Mouse (Mus musculus) liver, adult 2 months (tissue): ENCODE measurements around the gene Ermn.

ENCODE experiments used
- CTCF ChIP-seq: fragments of 200-500 bp; IDR thresholded peaks from 2 replicates; pipeline ENCODE4 v1.5.1; 2011; ENCODE audit warnings: low read depth, low read length, control low read depth
- POLR2A ChIP-seq: fragments of 200-500 bp; IDR thresholded peaks from 2 replicates; pipeline ENCODE4 v1.6.1; 2011; ENCODE audit warnings: low read length, control low read depth; ENCODE audit not compliant: insufficient read depth; ENCODE audit errors: extremely low read depth

DNA sequence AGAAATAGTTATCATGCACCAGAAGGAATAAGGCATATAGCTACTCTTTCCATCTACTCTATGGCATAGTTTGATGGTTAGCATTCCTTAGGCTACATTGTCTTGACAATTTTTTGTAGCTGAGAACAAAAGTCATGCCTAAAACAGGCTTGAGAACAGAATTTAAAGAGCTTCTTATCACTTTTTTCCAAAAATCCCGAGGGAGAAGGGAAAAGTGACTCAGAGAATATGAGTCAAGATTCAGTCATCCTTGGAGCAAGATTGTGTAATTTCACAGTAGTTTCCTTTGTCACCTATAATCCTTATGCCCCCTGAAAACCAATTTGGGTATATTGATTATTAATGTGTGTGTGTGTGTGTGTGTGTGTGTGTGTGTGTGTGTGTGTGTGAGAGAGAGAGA, 27.2 kb upstream of the Ermn start:
- no peak for TF ChIP-seq CTCF
- TF ChIP-seq POLR2A, result no peak
